Mouse (Mus musculus) C2C12 (cell line): ENCODE data around the gene Pawr.

Experiments used
- CEBPB ChIP-seq: IDR thresholded peaks from one replicate; pipeline ENCODE4 v1.6.1; 2011; ENCODE audit warnings: low read depth, mild to moderate bottlenecking, control low read depth, moderate library complexity
- CTCF ChIP-seq: IDR thresholded peaks from one replicate; pipeline ENCODE4 v1.5.1; 2011; ENCODE audit not compliant: control insufficient read depth, insufficient read depth, insufficient read length
- USF1 ChIP-seq: IDR thresholded peaks from one replicate; pipeline ENCODE4 v1.6.1; 2011; ENCODE audit warnings: low read depth, mild to moderate bottlenecking, control low read depth, moderate library complexity

DNA sequence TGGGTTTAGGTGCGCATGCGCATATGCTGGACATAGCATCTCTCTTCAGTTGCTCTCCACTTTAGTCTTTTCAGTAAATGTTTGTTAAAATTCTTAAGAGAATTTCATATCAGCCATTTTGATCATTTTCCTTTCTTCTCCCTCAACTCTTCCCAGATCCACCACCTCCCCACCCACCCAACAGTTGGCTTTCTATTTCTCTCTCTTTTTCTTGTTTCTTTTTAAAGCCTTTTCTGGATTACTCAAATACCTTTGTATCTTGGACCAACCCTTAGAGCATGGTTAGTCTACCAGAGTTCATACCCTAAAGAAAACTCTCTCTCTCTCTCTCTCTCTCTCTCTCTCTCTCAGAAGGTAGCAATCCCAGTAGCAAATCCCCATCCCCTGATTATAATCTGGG lies 125.1 kb downstream of the Pawr start:
- TF ChIP-seq CTCF (no peak), CEBPB (no peak), USF1 (no peak)
